Mouse (Mus musculus): ENCODE measurements around the gene Traip. TPM values are rescaled to one million over a fixed set of nuclear protein-coding genes. Genes with fewer than 3 reads are reported as not detected.
"Not testable (repeated sequence)": the region's sequence is repeated elsewhere in the genome, so short reads cannot be mapped to it uniquely, and the experiment has no call there.

Traip gene
- polyA plus RNA-seq, 1 experiment = 0.28 TPM

DNA sequence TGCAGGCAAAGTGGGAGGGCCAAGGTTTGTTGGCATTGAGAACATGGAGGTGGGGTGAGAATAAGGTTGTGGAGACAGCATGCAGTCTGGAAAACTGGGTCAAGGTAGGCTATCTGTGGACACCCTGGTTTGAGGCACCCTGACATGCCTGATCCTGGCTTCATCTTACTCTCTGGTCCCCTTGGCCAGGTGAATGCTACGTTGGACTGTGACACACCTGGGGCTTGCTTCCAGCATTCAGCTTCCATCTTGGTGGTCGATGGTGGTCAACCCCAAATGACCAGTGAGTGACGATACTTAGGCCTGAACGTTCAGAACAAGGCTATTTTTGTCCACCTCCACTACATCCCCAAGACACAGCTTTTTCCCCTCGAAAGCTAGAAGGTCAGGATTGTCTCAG lies 46.1 kb downstream of the Traip start, which contains the start of gene Gm20662:
Gm20662 (plus strand) TSS at position 301 of the 400 bp plus-strand sequence.
- Histone ChIP-seq H3K27ac (ENCODE audit: insufficient read depth, low read depth, low read length) (no peak within 1 kb of the TSS), H3K36me3 (ENCODE audit: control insufficient read depth, insufficient read depth, low read length) (no peaks in the 10 kb centered on the region), H3K4me3 (ENCODE audit: insufficient read depth, low read depth, low read length) (no peak within 1 kb of the TSS), H3K4me1 (ENCODE audit: control insufficient read depth, insufficient read depth, low read length) (no peaks in the 10 kb centered on the region), H3K27me3 (replicated peaks; ENCODE audit: control insufficient read depth, insufficient read depth, low read length) (no peaks in the 10 kb centered on the region)
- no peak for TF ChIP-seq CTCF (conservative IDR thresholded peaks at IDR 0.05; ENCODE audit: insufficient read depth, insufficient read length, low read depth, low read length)
- no peak for TF ChIP-seq POLR2A (IDR thresholded peaks at IDR 0.05; ENCODE audit: low read depth, low read length)
- 96% methylated on average over 5 of the region's 5 CpGs for WGBS
- no peak for DNase-seq

DNA sequence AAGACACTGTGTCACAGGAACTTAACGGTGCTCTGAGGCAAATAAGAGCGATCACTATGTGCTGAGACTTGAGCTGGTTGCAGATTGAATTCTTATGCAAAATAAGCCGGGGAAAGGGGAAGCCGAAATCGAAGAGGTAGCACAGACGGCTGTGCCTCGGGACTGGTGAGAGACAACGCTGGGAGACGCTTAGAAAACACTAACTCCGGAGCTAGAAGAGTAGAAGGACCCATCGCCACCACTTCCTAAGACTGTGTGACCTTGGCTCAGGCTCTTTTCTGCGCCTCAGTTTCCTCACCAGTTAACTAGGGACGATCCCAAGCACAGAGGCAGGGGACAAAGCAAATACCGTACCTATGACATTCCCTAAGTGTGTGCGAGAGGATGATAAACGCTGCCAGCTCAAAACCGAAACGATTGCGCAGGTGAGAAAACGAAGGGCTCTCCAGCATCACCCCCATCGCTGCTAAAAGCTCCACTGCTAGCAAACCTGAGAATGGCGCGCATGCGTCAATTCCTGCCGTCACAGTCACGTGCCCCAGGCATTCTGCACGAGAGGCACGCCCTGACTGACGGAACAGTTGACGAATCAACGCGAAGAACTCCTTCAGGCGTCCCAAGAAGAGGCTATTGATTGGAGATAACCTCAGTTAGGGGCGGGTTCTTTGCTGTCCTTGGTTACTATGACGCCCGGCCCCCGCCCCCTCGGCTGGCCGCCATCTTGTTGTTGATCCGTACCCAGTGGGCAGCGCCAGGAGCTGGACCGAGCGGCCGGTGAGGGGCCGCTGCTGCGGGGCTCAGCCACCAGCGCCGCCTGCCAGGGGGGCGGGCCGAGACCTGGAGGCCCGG lies 52.2 kb downstream of the Traip start, which contains the start of gene Ip6k1:
Ip6k1 (plus strand) TSS at position 580 of the 849 bp plus-strand sequence.
- no peaks in the 10 kb centered on the region for H3K36me3 ChIP-seq (ENCODE audit: control insufficient read depth, insufficient read depth, low read length)
- under 1% methylated on average over 51 of the region's 51 CpGs for WGBS
- no peak for TF ChIP-seq CTCF (conservative IDR thresholded peaks at IDR 0.05; ENCODE audit: insufficient read depth, insufficient read length, low read depth, low read length)
- TF ChIP-seq POLR2A (IDR thresholded peaks at IDR 0.05; ENCODE audit: low read depth, low read length) = peak; percentile 85
- no peaks in the 10 kb centered on the region for H3K27me3 ChIP-seq (replicated peaks; ENCODE audit: control insufficient read depth, insufficient read depth, low read length)
- DNase-seq = peak; percentile 100
- peak within 1 kb of the TSS; percentile 82 for H3K27ac ChIP-seq (ENCODE audit: insufficient read depth, low read depth, low read length)
- H3K4me3 ChIP-seq (ENCODE audit: insufficient read depth, low read depth, low read length) = peak within 1 kb of the TSS; percentile 89
- peaks cover 12% of the 10 kb centered on the region; the same call in 1 of the 2 replicates for H3K4me1 ChIP-seq (ENCODE audit: control insufficient read depth, insufficient read depth, low read length)

DNA sequence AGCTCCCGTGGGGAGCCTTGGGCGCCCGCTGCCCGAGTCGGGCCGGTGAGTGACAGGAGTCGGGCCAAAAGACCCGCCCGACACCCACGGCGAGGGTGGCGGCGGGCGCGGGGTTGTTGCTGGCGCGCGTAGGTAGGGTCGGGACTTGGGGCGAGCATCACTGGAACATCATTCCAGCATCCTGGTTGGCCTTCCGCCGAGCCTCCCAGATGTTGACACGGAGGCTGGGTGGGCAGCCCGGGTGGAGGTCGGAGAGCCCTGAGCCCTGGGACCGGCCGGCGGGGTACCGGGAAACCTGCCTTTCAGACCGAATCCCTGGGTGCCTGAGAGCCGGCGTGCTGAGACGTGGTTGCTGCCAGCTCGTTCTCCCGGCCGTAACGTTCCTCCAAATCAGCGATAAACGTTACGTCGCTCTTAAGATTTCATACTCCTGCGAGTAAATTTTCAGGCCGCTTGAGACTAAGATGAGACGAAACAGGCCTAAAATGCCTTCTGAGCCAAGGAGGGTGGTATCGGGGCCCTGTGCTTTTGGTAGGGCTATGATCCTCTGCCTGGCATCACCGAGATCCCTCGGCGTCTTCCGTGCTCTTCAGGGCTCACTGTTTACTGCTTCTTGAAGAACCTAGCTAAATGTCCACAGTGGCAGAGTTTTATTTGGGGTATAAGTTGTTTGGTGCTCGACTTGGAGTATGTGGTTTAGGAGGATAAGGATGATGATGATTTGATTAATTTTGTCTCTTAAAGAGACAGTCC lies 53.0 kb downstream of the Traip start:
- H3K4me1 ChIP-seq (ENCODE audit: control insufficient read depth, insufficient read depth, low read length) = peaks cover 12% of the 10 kb centered on the region; the same call in 1 of the 2 replicates
- peak overlapping the region; percentile 82 for H3K27ac ChIP-seq (ENCODE audit: insufficient read depth, low read depth, low read length)
- no peak for DNase-seq
- H3K36me3 ChIP-seq (ENCODE audit: control insufficient read depth, insufficient read depth, low read length) = no peaks in the 10 kb centered on the region
- under 1% methylated on average over 50 of the region's 50 CpGs for WGBS
- TF ChIP-seq CTCF (conservative IDR thresholded peaks at IDR 0.05; ENCODE audit: insufficient read depth, insufficient read length, low read depth, low read length) = no peak
- TF ChIP-seq POLR2A (IDR thresholded peaks at IDR 0.05; ENCODE audit: low read depth, low read length) = no peak
- H3K4me3 ChIP-seq (ENCODE audit: insufficient read depth, low read depth, low read length) = peak overlapping the region; percentile 89
- H3K27me3 ChIP-seq (replicated peaks; ENCODE audit: control insufficient read depth, insufficient read depth, low read length) = no peaks in the 10 kb centered on the region

GRCm38 (mm10) chr9:108003531-108003890 lies 53.6 kb downstream of the Traip start:
- H3K4me1 ChIP-seq (ENCODE audit: control insufficient read depth, insufficient read depth, low read length) = peaks cover 12% of the 10 kb centered on the region; the same call in 1 of the 2 replicates
- 6% methylated on average over 8 of the region's 8 CpGs for WGBS
- DNase-seq = no peak
- H3K27ac ChIP-seq (ENCODE audit: insufficient read depth, low read depth, low read length) = peak overlapping the region; percentile 82
- TF ChIP-seq POLR2A (IDR thresholded peaks at IDR 0.05; ENCODE audit: low read depth, low read length) (no peak), CTCF (conservative IDR thresholded peaks at IDR 0.05; ENCODE audit: insufficient read depth, insufficient read length, low read depth, low read length) (no peak)
- H3K27me3 ChIP-seq (replicated peaks; ENCODE audit: control insufficient read depth, insufficient read depth, low read length) = no peaks in the 10 kb centered on the region
- no peaks in the 10 kb centered on the region for H3K36me3 ChIP-seq (ENCODE audit: control insufficient read depth, insufficient read depth, low read length)
- peak overlapping the region; percentile 89 for H3K4me3 ChIP-seq (ENCODE audit: insufficient read depth, low read depth, low read length)

GRCm38 (mm10) chr9:108008041-108008440 lies 58.1 kb downstream of the Traip start:
- Histone ChIP-seq H3K4me3 (ENCODE audit: insufficient read depth, low read depth, low read length) (no peak overlapping the region), H3K4me1 (ENCODE audit: control insufficient read depth, insufficient read depth, low read length) (peaks cover 17% of the 10 kb centered on the region; the same call in 1 of the 2 replicates), H3K36me3 (ENCODE audit: control insufficient read depth, insufficient read depth, low read length) (no peaks in the 10 kb centered on the region), H3K27me3 (replicated peaks; ENCODE audit: control insufficient read depth, insufficient read depth, low read length) (no peaks in the 10 kb centered on the region), H3K27ac (ENCODE audit: insufficient read depth, low read depth, low read length) (no peak overlapping the region)
- no peak for DNase-seq
- TF ChIP-seq CTCF (conservative IDR thresholded peaks at IDR 0.05; ENCODE audit: insufficient read depth, insufficient read length, low read depth, low read length) (no peak), POLR2A (IDR thresholded peaks at IDR 0.05; ENCODE audit: low read depth, low read length) (no peak)
- WGBS = 65% methylated on average over 5 of the region's 5 CpGs

DNA sequence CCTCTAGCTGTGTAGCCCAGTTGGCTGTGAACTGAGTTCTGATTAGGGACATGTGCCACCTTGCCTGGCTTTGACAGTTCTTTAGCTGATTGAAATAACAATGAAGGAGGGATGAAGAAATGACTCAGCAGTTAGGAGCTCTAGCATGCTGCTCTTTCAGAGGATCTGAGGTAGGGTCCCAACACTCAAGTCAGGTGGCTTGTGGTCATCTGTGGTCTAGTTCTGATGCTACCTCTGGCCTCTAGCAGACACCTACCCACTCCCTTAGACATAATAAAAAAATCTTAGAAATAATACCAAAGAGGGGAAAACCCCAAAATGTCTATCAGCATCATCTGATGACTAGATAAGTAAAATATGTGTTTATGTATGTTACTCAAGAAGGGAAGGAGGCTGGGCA lies 60.4 kb downstream of the Traip start:
- H3K27ac ChIP-seq (ENCODE audit: insufficient read depth, low read depth, low read length) = no peak overlapping the region
- DNase-seq = no peak
- 0 out of 2 replicates have a peak, but pooled peaks cover 4% of the 10 kb centered on the region for H3K4me1 ChIP-seq (ENCODE audit: control insufficient read depth, insufficient read depth, low read length)
- no peak overlapping the region for H3K4me3 ChIP-seq (ENCODE audit: insufficient read depth, low read depth, low read length)
- TF ChIP-seq POLR2A (IDR thresholded peaks at IDR 0.05; ENCODE audit: low read depth, low read length) (no peak), CTCF (conservative IDR thresholded peaks at IDR 0.05; ENCODE audit: insufficient read depth, insufficient read length, low read depth, low read length) (no peak)
- H3K36me3 ChIP-seq (ENCODE audit: control insufficient read depth, insufficient read depth, low read length) = no peaks in the 10 kb centered on the region; the same call in 1 of the 2 replicates
- no peaks in the 10 kb centered on the region for H3K27me3 ChIP-seq (replicated peaks; ENCODE audit: control insufficient read depth, insufficient read depth, low read length)

- 93% methylated on average over 2 of the region's 2 CpGs for WGBS
- H3K27me3 ChIP-seq (replicated peaks; ENCODE audit: control insufficient read depth, insufficient read depth, low read length); DNase-seq; H3K27ac ChIP-seq (ENCODE audit: insufficient read depth, low read depth, low read length); H3K36me3 ChIP-seq (ENCODE audit: control insufficient read depth, insufficient read depth, low read length); H3K4me1 ChIP-seq (ENCODE audit: control insufficient read depth, insufficient read depth, low read length); H3K4me3 ChIP-seq (ENCODE audit: insufficient read depth, low read depth, low read length): not testable (repeated sequence)
Measured at GRCm38 (mm10) chr9:108013577-108013976, 63.6 kb downstream of the Traip start.

Data from kidney, adult 2 months (tissue).